Mouse (Mus musculus) hindbrain, embryonic 16.5 days (tissue): ENCODE measurements around the gene Best1. TPM values are rescaled to one million over a fixed set of nuclear protein-coding genes. Genes with fewer than 3 reads are reported as not detected.

Source experiments
- ATAC-seq: fragments of 200-750 bp; cut with Nextera tagmentation; 2 replicates; pipeline ENCODE4 v1.8.0; 2017; ENCODE audit warnings: moderate TSS enrichment, moderate library complexity
- H3K27ac ChIP-seq: fragments of 300-500 bp; sonication (generic); 2 replicates; pipeline ENCODE4 v1.5.1; 2014; ENCODE audit warnings: low read depth, mild to moderate bottlenecking, control low read depth, low read length, moderate library complexity
- H3K27me3 ChIP-seq: fragments of 300-500 bp; sonication (generic); replicated peaks from 2 replicates; pipeline ENCODE4 v1.6.1; 2014; ENCODE audit warnings: low read length; ENCODE audit not compliant: control insufficient read depth, insufficient read depth
- H3K36me3 ChIP-seq: fragments of 300-500 bp; sonication (generic); 2 replicates; pipeline ENCODE4 v1.6.1; 2014; ENCODE audit warnings: mild to moderate bottlenecking, low read length, moderate library complexity, mixed read lengths; ENCODE audit not compliant: control insufficient read depth, insufficient read depth
- H3K4me1 ChIP-seq: fragments of 300-500 bp; sonication (generic); 2 replicates; pipeline ENCODE4 v1.6.1; 2014; ENCODE audit warnings: low read depth, low read length; ENCODE audit not compliant: control insufficient read depth, insufficient read depth
- H3K4me2 ChIP-seq: fragments of 300-500 bp; sonication (generic); 2 replicates; pipeline ENCODE4 v1.6.1; 2014; ENCODE audit warnings: mild to moderate bottlenecking, low read length, control low read depth, moderate library complexity
- H3K4me3 ChIP-seq: fragments of 300-500 bp; sonication (generic); 2 replicates; pipeline ENCODE4 v1.5.1; 2014; ENCODE audit warnings: mild to moderate bottlenecking, low read length, control low read depth, moderate library complexity
- H3K9ac ChIP-seq: fragments of 300-500 bp; sonication (generic); 2 replicates; pipeline ENCODE4 v1.6.1; 2014; ENCODE audit warnings: low read depth, mild to moderate bottlenecking, control low read depth, low read length, moderate library complexity
- H3K9me3 ChIP-seq: fragments of 300-500 bp; sonication (generic); 2 replicates; pipeline ENCODE4 v1.6.1; 2014; ENCODE audit warnings: mild to moderate bottlenecking, low read length, moderate library complexity; ENCODE audit not compliant: control insufficient read depth
- WGBS: fragments of 180-500 bp; shearing (Covaris S2); extraction: QIAGEN DNeasy Blood & Tissue Kit; methylation state at CpG from one replicate; pipeline ENCODE4 v1.1.7; 2014; 5-methylcytosine and 5-hydroxymethylcytosine counted together
- polyA plus RNA-seq: library from polyadenylated mRNA; unstranded; fragments of >200 nt; fragmentation: Nextera tagmentation; extraction: Ambion mirVana; gene quantifications from 2 replicates; pipeline ENCODE4 v1.2.1, GENCODE M21; 2015

Best1 gene
- polyA plus RNA-seq: 2.5 and 3.2 TPM in 2 replicates

DNA sequence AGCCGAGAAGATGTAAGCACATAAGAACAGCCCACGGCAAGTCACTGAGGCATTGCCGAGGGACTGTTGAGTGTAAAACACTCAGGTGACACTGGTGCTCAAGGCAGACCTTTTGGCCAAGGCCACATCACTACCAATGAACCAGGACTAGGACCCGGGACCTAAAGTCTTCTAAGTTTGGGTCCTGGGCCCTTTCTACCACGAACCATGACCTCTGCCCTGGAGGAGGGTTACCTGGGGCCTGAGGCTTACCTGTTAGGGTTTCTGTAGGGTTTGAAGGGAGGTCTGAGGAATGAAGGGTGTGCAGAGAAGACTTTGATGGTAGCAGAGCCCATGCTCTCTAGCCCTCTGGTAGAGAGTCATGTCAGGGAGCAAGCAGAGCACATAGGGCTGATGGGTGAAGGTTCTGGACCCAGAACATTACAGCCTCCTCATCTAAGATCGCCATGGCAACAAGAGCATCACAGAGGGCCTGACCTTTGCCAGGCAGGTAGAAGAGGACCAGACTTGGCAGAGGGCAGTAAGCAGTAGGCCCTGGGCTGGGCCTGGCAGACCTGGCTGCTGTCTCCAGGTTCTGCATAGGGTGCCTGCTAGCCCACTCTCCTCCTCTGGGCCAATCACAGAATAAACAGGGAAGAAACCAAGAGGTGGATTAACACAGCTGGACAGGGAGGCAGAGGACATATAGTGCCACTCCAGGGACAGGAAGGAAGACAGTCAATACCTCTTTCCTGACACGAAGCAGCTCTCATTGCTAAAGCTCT is at the start of gene Best1, which contains the start of gene Rab3il1:
Gene Best1, minus strand, starts transcription at position 428 of the 764 bp plus-strand sequence.
Gene Rab3il1, plus strand, starts transcription at position 464 of the 764 bp plus-strand sequence.
- Histone ChIP-seq H3K27me3 (no peaks in the 10 kb centered on the region), H3K9me3 (no peaks in the 10 kb centered on the region), H3K4me2 (no peak within 1 kb of the TSS), H3K9ac (no peak within 1 kb of the TSS), H3K4me3 (no peak within 1 kb of the TSS), H3K4me1 (no peaks in the 10 kb centered on the region), H3K36me3 (no peaks in the 10 kb centered on the region), H3K27ac (no peak within 1 kb of the TSS)
- 81% methylated on average over 7 of the region's 7 CpGs for WGBS
- no peak for ATAC-seq

- no peaks in the 10 kb centered on the region for H3K27me3 ChIP-seq
- H3K9ac ChIP-seq: no peak overlapping the region
- H3K4me2 ChIP-seq: no peak overlapping the region
- H3K4me1 ChIP-seq: no peaks in the 10 kb centered on the region
- ATAC-seq: no peak
- H3K27ac ChIP-seq: no peak overlapping the region
- peaks cover 18% of the 10 kb centered on the region for H3K36me3 ChIP-seq
- no peaks in the 10 kb centered on the region for H3K9me3 ChIP-seq
- no peak overlapping the region for H3K4me3 ChIP-seq
- WGBS: 83% methylated on average over 2 of the region's 2 CpGs
These were observed 49.0 kb upstream of the Best1 start for GRCm38 (mm10) chr19:10050438-10050837.

DNA sequence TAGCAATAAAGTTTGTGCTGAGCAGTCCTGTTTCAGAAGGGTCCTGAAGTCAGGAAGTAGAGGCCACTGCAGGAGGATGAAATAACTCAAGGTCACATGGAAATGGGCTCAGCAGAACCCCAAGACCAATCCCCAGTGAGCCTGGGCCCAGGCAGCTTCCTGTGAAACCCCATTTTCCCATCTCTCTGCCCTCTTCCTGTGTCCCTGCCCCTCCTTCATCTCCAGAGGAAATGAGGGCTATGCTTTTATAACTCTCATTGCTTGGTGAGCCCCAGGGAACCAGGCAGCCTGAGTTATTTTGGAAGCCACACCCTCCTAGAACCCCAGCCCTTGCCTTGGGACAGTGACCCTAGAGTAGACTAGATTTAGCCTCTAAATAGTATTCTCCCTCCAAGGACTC is 48.1 kb upstream of the Best1 start:
- Histone ChIP-seq H3K36me3 (peaks cover 11% of the 10 kb centered on the region), H3K27me3 (no peaks in the 10 kb centered on the region), H3K4me3 (no peak overlapping the region), H3K27ac (no peak overlapping the region), H3K9ac (no peak overlapping the region), H3K4me2 (no peak overlapping the region), H3K4me1 (no peaks in the 10 kb centered on the region), H3K9me3 (no peaks in the 10 kb centered on the region)
- no peak for ATAC-seq

DNA sequence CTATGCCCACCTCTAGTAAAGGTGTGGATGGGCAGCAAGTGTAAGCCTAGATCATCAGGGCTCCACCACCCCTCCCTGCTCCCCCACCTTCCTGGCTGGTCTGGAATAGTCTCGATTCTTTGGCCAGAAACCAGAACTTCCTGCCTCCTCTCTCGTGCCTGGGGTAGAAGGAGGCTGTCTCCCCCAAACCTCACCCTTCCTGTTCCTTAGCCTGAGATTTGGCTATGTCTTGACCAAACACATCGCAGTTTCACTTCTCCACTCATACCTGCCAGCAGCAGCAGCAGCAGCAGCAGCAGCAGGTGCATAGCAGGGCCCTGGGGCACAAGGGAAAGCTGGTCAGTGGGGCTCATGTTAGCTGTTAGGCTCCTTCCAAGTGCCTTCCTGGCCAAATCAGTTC is 45.5 kb upstream of the Best1 start:
- Histone ChIP-seq H3K4me1 (peaks cover 10% of the 10 kb centered on the region), H3K36me3 (no peaks in the 10 kb centered on the region), H3K4me2 (no peak overlapping the region), H3K27ac (no peak overlapping the region), H3K9ac (no peak overlapping the region), H3K9me3 (no peaks in the 10 kb centered on the region), H3K4me3 (no peak overlapping the region), H3K27me3 (no peaks in the 10 kb centered on the region)
- no peak for ATAC-seq
- 62% methylated on average over 3 of the region's 3 CpGs for WGBS

DNA sequence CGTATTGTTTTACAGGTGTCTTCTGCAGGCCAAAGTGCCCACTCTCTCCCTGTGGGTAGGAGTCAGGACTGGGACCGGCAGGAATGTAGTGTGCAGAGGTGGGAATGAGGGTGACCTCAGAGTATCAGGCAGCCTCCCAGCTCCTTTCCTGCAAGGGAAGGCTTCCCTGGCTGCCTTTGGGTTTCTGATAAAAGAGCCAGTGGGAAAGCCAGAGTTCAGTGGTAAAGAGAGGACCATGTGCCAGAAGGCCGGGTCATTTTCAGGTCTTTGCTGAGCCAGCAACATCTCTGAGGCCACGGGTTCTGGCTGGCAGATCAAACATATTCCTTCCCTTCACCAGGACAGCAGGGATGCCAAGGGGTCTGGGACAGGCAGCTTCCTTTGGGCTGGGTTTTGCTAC is 44.9 kb upstream of the Best1 start:
- no peaks in the 10 kb centered on the region for H3K36me3 ChIP-seq
- no peaks in the 10 kb centered on the region for H3K27me3 ChIP-seq
- no peak overlapping the region for H3K27ac ChIP-seq
- H3K4me1 ChIP-seq: peaks cover 10% of the 10 kb centered on the region
- no peak overlapping the region for H3K4me3 ChIP-seq
- no peaks in the 10 kb centered on the region for H3K9me3 ChIP-seq
- H3K9ac ChIP-seq: no peak overlapping the region
- no peak for ATAC-seq
- no peak overlapping the region for H3K4me2 ChIP-seq
- WGBS: 68% methylated on average over 4 of the region's 4 CpGs

- no peak for ATAC-seq
These were observed 44.3 kb upstream of the Best1 start for GRCm38 (mm10) chr19:10045707-10046106.

GRCm38 (mm10) chr19:10043643-10044042 is 42.2 kb upstream of the Best1 start:
- Histone ChIP-seq H3K4me2 (peak overlapping the region; percentile 90), H3K27me3 (0 out of 2 replicates have a peak, but pooled peaks cover 2% of the 10 kb centered on the region)
- ATAC-seq: no peak

More at GRCm38 (mm10) chr19:10045707-10046106, 44.3 kb upstream of the Best1 start:
- no peak overlapping the region for H3K4me3 ChIP-seq
- H3K27me3 ChIP-seq: no peaks in the 10 kb centered on the region
- 88% methylated on average over 2 of the region's 2 CpGs for WGBS
- no peak overlapping the region for H3K9ac ChIP-seq
- H3K4me2 ChIP-seq: no peak overlapping the region
- peaks cover 12% of the 10 kb centered on the region for H3K4me1 ChIP-seq
- H3K36me3 ChIP-seq: no peaks in the 10 kb centered on the region
- no peak overlapping the region for H3K27ac ChIP-seq
- no peaks in the 10 kb centered on the region for H3K9me3 ChIP-seq

GRCm38 (mm10) chr19:10042816-10043215 is 41.4 kb upstream of the Best1 start:
- WGBS: 71% methylated on average over 4 of the region's 4 CpGs
- Histone ChIP-seq H3K27ac (no peak overlapping the region), H3K4me2 (peak overlapping the region; percentile 90), H3K9me3 (no peaks in the 10 kb centered on the region), H3K9ac (no peak overlapping the region; the same call in 1 of the 2 replicates), H3K36me3 (no peaks in the 10 kb centered on the region), H3K4me1 (peaks cover 12% of the 10 kb centered on the region), H3K4me3 (peak overlapping the region; percentile 75), H3K27me3 (0 out of 2 replicates have a peak, but pooled peaks cover 2% of the 10 kb centered on the region)
- ATAC-seq: no peak

More at GRCm38 (mm10) chr19:10043643-10044042, 42.2 kb upstream of the Best1 start:
- Histone ChIP-seq H3K9me3 (no peaks in the 10 kb centered on the region), H3K4me1 (peaks cover 12% of the 10 kb centered on the region), H3K4me3 (no peak overlapping the region), H3K36me3 (no peaks in the 10 kb centered on the region), H3K9ac (no peak overlapping the region), H3K27ac (no peak overlapping the region)

GRCm38 (mm10) chr19:10042232-10042631 is 40.8 kb upstream of the Best1 start:
- no peaks in the 10 kb centered on the region for H3K36me3 ChIP-seq
- H3K4me1 ChIP-seq: peaks cover 12% of the 10 kb centered on the region
- peak; percentile 19 for ATAC-seq
- H3K4me3 ChIP-seq: peak overlapping the region; percentile 75
- no peak overlapping the region for H3K27ac ChIP-seq
- WGBS: 59% methylated on average over 6 of the region's 6 CpGs
- H3K27me3 ChIP-seq: 0 out of 2 replicates have a peak, but pooled peaks cover 2% of the 10 kb centered on the region
- peak overlapping the region; percentile 90 for H3K4me2 ChIP-seq
- no peaks in the 10 kb centered on the region for H3K9me3 ChIP-seq
- peak overlapping the region; percentile 89 for H3K9ac ChIP-seq
